Mouse (Mus musculus) mesoderm, embryonic 11.5 days (tissue): ENCODE measurements at regions not wholly inside any gene's neighbourhood (a gene's known extent, or its start where the extent isn't known, plus 50 kb on each side); places are given as distances from the start of the nearest gene placed in this dataset.

Experiments
- DNase-seq: peaks from one replicate; pipeline ENCODE4 v3.0.0-alpha.2; 2012; ENCODE audit warnings: low read depth, low spot score

DNA sequence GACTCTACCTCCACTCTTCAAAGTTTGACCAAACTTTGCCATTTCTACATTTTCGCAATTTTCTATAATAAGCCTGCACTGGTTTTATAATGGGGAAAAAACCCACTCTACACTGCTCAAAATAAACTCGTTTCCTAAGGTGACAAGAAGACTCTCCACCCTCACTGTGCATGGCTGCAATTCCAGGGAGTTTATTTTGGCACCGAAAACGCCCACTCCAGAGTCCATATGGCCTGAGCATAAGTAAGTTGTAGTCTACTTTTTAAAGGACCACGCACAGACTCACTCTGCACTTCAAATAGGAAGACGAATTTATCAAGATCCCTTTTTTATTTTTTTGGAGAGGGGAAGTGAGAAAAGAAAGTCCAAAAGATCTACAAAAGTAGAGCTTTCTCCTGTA is 219.4 kb downstream of the Pdcd6ip start:
- DNase-seq: no peak

DNA sequence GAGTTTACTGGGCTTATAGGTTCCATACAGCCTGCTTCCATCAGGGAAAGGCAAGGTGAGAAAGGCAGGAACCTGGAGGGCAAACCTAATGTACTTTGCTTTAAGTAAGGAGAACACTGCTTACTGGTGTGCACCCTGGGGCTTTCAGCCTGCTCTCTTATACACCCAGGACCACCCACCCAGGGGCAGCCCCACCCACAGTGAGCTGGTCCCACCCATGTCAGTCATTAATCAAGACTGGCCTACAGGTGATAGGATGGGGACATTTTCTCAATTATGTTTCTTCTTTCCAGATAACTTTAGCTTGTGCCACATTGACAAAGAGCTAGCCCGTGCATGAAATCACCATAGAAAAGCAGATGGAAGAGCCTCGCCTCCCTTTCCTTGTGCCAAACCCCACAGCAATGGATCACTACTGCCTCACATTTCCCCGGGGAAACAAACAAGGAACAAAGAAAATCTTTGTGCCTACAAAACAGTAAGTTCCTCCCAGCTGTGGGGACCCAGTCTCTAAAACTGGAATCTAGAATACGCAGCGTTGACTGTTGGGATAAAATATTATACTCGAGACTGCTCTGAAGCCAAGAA is 221.5 kb downstream of the Pdcd6ip start:
- no peak for DNase-seq

DNA sequence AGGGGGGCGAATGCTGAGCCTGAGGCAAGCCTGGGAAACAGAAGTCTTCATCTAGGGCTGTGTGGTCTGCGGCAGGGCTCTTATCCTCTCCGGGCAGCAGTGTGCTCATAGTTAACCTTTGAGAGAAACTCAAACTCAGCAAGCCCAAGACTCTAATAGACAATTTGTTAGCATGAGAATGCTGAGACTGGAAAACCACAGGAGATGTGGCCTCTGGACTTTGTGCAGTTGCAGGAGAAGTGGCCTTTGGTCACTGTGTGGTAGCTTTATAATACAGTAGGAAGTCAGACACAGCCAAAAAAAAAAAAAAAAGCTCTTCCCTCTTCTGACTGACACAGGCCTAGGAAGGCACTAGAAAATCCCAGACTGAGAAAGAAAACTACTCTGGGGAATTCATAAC is 228.2 kb downstream of the Pdcd6ip start:
- no peak for DNase-seq

GRCm38 (mm10) chr9:113478761-113479265 is 229.2 kb downstream of the Pdcd6ip start:
- DNase-seq: no peak

DNA sequence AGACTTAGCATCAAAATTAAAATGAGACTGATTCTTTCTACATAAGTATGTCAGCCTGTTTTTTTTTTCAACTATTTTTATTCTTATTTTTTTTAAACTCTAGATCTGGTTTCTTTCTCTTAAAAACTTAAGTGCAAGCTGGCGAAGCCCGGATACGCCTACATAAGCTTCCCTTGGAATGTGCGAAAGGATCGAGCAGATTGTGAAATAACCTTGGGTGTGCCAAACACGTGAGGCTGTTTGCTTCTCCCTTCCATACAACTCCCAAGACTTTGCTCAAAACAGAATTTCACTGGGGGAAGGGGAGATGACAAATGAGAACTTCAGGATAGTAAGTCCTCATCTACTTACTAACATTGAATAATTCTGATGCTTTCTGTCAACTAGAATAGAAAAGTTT is 236.3 kb downstream of the Pdcd6ip start:
- DNase-seq: no peak

- no peak for DNase-seq
These were observed 245.2 kb downstream of the Pdcd6ip start for GRCm38 (mm10) chr9:113462888-113463287.

- peak; percentile 46 for DNase-seq
These were observed 245.7 kb downstream of the Pdcd6ip start for GRCm38 (mm10) chr9:113462267-113462887.

DNA sequence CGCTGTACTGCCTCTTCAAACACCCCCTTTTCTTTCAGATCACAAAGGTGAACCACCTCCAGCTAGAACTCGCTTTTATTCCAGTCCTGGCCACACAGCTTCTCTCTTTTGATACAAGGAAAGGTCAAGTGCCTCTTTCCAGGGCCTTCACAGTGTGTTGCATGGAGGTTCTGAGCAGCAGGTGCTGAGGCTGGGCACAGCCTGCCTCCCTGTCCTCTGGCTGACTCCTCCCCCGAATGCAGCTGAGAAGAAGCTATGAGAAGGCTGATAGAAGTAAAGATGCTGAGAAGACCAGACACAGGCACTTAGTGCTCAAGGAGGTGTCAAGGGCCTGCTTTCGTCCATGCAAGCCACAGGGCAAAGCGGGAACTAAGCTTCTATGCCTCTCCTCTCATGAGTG is 248.2 kb downstream of the Pdcd6ip start:
- DNase-seq: no peak

- no peak for DNase-seq
These were observed 248.8 kb downstream of the Pdcd6ip start for GRCm38 (mm10) chr9:113459221-113459620.

GRCm38 (mm10) chr9:113458741-113459154 is 249.3 kb downstream of the Pdcd6ip start:
- DNase-seq: no peak

DNA sequence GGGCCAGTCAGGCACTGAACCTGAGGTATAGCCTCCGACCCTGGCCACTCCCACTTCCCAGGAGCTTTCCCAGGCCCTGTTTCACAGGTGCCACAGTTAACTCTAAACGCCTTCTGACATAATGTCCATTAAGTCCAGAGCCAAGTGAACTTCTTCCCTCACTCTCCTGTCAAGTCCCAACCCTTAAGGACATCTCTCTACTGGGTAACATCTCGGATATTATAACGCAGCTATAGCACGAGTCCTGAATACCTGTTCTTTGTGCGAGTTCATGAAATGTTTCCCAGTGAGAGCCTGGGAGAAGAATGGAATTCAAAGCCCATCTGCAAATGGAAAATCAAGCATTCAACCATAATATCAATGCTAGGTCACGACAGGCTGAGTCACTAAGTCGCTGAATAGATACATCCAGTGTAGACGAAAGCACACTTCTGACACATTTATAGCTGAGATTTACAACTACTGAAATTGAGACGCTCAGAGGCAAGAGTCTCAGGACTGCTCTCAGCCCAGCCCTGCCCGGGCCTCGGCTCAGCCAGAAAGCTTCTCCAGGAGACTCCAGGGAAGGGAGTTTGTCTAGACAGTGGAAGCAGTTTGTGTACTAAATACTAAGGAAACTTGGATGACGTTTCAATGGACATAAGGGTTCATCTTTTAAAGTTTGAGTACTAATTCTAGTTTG is 250.7 kb downstream of the Pdcd6ip start:
- DNase-seq: peak; percentile 34

- DNase-seq: no peak
These were observed 252.5 kb downstream of the Pdcd6ip start for GRCm38 (mm10) chr9:113455577-113455976.

DNA sequence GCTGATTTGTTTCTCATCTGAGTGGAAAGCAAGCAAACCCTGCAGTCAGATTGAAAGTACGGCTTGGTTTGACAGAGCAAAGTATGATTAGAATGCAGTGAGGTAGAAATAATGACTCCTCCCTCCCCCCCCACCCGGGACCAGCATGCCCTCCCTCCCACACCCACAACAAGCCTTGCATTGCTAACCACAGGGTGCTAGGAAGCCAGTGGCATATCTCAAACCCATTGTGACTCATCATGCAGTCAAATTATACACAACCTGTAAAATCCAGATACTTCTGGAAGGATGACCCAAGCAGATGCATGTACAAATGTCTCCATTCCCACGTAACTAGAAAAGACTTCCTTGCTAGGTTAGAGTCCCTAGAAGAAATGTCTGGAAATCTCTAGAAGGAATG is 254.8 kb downstream of the Pdcd6ip start:
- no peak for DNase-seq

DNA sequence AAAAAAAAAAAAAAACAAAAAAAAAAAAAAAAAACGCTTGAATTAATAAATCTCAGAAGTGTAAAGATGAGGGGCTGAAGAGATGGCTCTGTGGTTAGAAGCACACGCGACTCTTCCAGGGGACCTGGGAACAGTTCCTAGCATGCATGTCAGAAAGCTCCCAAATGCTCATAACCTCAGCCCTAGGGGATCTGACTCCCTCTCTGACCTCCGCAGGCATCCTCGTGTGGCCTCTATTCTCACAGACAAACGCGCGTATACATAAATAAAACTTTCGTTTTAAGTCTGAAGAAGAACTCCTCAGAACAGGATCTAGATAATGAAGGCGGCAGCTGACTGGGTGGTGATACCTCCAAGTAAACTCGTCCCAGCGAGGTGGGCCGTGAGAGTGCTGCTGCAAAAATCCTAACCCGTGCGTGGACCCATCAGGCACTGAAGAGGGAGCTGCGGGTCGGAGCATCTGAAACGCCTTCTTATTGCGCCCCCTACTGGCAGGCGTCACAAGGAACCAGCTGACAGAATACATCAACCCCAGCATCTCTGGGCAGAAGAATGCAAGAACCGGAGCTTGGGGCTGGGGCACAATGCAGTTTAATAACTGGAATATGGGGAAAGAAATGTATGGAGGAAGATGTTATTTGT is 266.2 kb downstream of the Pdcd6ip start:
- peak; percentile 87 for DNase-seq

DNA sequence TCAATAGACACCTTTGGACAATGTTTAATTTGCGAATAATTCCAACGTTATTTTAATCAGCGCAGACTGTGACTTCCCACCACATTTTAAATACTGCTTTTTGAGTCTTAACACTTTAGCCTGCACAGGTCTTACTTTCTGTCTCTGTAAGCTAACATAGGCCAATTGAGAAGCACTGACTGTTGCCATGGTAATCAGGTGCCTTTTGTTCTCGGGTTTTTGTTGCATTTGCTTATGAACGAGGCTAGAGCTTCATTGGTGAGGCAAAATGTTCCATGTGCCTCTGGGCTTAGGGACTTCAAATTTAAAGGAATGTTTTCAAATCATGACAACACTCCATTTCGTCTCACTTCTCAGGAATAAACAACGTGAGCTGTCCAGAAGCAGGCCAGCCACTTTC is 269.7 kb downstream of the Pdcd6ip start:
- DNase-seq: no peak

DNA sequence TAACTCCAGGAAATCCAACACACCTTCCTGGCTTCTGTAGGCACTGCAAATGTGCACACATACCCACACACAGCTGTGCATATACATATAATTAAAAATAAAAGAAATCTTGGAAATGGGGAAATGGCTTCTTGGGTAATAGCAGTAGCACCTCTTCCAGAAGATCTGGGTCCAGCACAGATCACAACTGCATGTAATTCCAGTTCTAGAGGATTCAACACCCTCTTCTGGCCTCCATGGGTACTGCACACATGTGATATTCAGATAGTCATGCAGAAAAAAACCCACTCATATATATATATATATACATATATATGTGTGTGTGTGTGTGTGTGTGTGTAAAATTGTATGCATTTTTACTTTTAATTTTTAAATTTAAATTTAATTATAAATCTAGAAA is 272.1 kb downstream of the Pdcd6ip start:
- no peak for DNase-seq

DNA sequence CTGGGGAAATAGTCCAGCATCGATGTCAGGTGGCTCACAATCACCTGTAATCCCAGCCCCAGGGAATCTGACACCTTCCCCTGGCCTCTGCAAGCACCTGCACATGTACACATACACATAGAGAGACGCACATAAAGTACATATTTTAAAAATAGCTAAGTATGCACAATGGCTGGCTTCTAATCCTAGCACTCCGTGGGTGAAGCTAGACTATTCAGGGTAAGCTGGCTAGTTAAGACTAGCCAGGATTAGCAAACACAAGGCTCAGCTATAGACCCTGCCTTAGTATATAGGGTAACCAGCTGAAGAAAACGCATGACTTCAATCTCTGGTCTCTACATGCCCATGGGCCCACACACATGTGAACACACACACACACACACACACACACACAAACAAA is 274.6 kb downstream of the Pdcd6ip start:
- DNase-seq: no peak

DNA sequence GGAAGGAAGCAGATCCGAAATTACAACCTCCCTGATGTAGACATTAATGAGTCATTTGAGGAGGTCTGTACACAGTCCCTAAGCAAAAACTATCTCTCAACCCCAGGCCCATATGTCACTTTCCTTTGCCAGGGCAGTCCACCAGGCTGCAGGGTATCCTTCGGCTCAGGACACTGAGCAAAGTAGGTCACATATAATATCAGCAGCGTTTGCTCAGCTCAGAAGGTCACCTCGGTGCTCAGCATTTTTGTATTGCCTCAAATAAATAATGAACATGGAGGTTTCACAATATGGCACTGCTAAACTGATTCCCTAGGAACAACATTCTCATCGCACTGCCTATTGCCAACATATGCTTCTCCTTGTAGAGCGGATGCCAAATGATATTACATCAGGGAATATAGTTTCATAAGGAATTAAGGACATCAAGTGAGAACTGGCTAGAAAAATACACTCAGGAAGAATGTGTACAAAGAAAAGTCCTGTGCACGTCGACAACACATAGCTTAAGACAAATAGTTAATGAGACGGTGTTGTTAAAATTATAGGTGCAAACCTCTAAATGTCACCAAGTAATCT is 275.4 kb downstream of the Pdcd6ip start:
- DNase-seq: no peak

GRCm38 (mm10) chr9:113430411-113430810 is 277.6 kb downstream of the Pdcd6ip start:
- DNase-seq: no peak

GRCm38 (mm10) chr9:113427281-113427680 is 280.8 kb downstream of the Pdcd6ip start:
- DNase-seq: no peak

DNA sequence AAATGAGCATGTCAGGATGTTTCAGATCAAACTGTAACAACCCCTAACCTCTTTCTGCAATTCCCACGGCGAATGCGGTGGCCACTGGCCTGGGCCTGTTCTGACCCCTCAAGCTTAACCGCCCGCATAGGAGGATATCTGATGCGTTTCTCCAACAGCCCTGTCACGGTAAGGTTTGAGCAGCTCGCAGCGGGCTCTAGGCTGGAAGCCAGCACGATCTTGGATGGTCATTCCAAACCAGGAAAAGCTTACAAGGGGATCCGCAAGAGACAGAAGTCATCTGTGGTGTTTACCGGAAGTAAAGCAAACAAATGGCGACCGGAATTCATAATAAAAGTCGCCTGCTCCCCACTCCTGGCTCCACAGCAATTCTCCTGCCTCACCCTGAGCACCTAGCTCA is 281.7 kb downstream of the Pdcd6ip start:
- no peak for DNase-seq

- peak; percentile 20 for DNase-seq
These were observed 286.4 kb downstream of the Pdcd6ip start for GRCm38 (mm10) chr9:113421645-113422044.
